Mouse (Mus musculus): ENCODE data around the gene Robo3. TPM values are rescaled to one million over a fixed set of nuclear protein-coding genes. Genes with fewer than 3 reads are reported as not detected.

Robo3 gene
- polyA plus RNA-seq, 1 experiment from 2014 or later: 120 TPM

DNA sequence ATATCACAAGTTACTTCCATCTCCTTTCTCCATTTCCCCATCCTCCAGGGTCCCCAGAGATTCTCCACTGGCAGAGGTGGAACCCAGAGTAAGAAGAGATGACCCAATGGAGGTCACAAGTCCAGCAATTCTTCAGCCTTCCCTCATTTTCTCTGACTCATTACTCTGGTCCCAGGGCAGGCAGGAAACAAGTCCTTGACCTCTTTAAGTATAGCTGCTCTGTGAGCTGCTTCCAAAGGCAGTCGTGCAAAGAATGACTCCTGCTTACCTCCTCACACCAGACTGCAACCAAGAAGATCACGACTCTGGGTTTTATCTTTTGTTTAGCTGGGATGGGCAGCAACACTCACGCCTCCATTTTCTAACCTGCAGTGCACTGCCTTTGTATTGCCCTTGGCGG is 2.6 kb upstream of the Robo3 start:
- Histone ChIP-seq H3K4me2 (replicated peaks; ENCODE audit: low read depth, low read length) (no peak overlapping the region), H3K27me3 (ENCODE audit: control insufficient read depth, insufficient read depth, low read length) (peaks cover 49% of the 10 kb centered on the region), H3K9me3 (ENCODE audit: control insufficient read depth, low read length) (no peaks in the 10 kb centered on the region), H3K4me3 (ENCODE audit: low read depth, low read length) (no peak overlapping the region), H3K4me1 (replicated peaks; ENCODE audit: control insufficient read depth, insufficient read depth, low read length) (peaks cover 5% of the 10 kb centered on the region), H3K36me3 (ENCODE audit: control insufficient read depth, insufficient read depth, low read length) (no peaks in the 10 kb centered on the region), H3K9ac (ENCODE audit: low read depth, low read length) (no peak overlapping the region), H3K27ac (ENCODE audit: low read depth, low read length) (no peak overlapping the region)
- DNase-seq (ENCODE audit: low spot score) (no peak), ATAC-seq (ENCODE audit: low FRiP score) (no peak)
- WGBS: 8% methylated on average over 4 of the region's 4 CpGs

GRCm38 (mm10) chr9:37434932-37435331 is 1.9 kb upstream of the Robo3 start:
- Histone ChIP-seq H3K4me3 (ENCODE audit: low read depth, low read length) (peak overlapping the region; percentile 4; the same call in 1 of the 2 replicates), H3K4me1 (replicated peaks; ENCODE audit: control insufficient read depth, insufficient read depth, low read length) (peaks cover 5% of the 10 kb centered on the region), H3K9me3 (ENCODE audit: control insufficient read depth, low read length) (no peaks in the 10 kb centered on the region), H3K27me3 (ENCODE audit: control insufficient read depth, insufficient read depth, low read length) (peaks cover 54% of the 10 kb centered on the region), H3K4me2 (replicated peaks; ENCODE audit: low read depth, low read length) (no peak overlapping the region; the same call in 1 of the 2 replicates), H3K9ac (ENCODE audit: low read depth, low read length) (no peak overlapping the region), H3K27ac (ENCODE audit: low read depth, low read length) (no peak overlapping the region), H3K36me3 (ENCODE audit: control insufficient read depth, insufficient read depth, low read length) (no peaks in the 10 kb centered on the region)
- WGBS: 0% methylated on average over 14 of the region's 14 CpGs
- ATAC-seq (ENCODE audit: low FRiP score) (no peak), DNase-seq (ENCODE audit: low spot score) (peak; percentile 38)

DNA sequence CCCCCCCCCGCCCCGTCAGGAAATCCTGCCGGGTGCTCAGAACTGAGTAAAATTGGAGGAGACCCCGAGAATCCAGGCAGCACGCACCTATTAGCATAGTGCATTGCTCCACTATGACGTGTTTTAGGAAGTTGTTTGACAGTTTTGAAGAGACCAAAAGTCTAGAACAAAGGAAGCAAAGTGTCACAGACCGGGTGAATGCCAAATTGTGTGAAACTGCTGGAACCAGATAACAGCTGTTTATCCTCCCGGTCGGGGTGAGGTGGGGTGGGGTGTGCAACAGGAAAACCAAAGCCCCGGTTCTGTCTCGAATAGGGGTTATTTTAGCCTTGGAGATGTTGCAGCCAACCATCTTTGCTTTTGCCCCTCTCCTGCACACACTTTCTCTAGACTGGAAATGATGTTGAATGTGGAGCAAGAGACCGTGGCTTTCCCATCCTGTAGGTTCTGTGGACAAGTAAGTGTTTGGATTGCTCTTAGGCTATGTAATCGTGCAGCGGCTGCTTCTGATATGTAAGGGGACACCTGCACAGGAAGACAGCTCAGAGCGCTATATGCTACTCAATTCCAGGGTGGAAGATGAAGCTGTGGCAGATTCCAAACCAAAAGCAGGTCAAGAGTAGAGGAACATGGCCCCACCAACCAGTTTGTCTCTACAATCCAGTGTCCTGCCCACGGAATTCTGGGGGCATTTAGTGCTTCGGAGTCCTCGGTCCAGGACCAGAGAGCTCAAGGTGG is 946 bp upstream of the Robo3 start:
- WGBS: 3% methylated on average over 18 of the region's 18 CpGs
- Histone ChIP-seq H3K36me3 (ENCODE audit: control insufficient read depth, insufficient read depth, low read length) (no peaks in the 10 kb centered on the region), H3K9ac (ENCODE audit: low read depth, low read length) (no peak overlapping the region), H3K27me3 (ENCODE audit: control insufficient read depth, insufficient read depth, low read length) (peaks cover 64% of the 10 kb centered on the region), H3K4me1 (replicated peaks; ENCODE audit: control insufficient read depth, insufficient read depth, low read length) (peaks cover 5% of the 10 kb centered on the region), H3K4me3 (ENCODE audit: low read depth, low read length) (peak overlapping the region; percentile 8; the same call in 1 of the 2 replicates), H3K27ac (ENCODE audit: low read depth, low read length) (peak overlapping the region; percentile 51; the same call in 1 of the 2 replicates), H3K4me2 (replicated peaks; ENCODE audit: low read depth, low read length) (peak overlapping the region; percentile 29), H3K9me3 (ENCODE audit: control insufficient read depth, low read length) (no peaks in the 10 kb centered on the region)
- ATAC-seq (ENCODE audit: low FRiP score) (no peak), DNase-seq (ENCODE audit: low spot score) (peak; percentile 40)

GRCm38 (mm10) chr9:37432026-37432666 is 900 bp downstream of the Robo3 start:
- H3K27ac ChIP-seq (ENCODE audit: low read depth, low read length): peak overlapping the region; percentile 68
- under 1% methylated on average over 16 of the region's 17 CpGs for WGBS

GRCm38 (mm10) chr9:37430582-37430981 is 2.5 kb downstream of the Robo3 start:
- Histone ChIP-seq H3K27ac (ENCODE audit: low read depth, low read length) (no peak overlapping the region), H3K36me3 (ENCODE audit: control insufficient read depth, insufficient read depth, low read length) (no peaks in the 10 kb centered on the region), H3K27me3 (ENCODE audit: control insufficient read depth, insufficient read depth, low read length) (peaks cover 64% of the 10 kb centered on the region), H3K9ac (ENCODE audit: low read depth, low read length) (no peak overlapping the region), H3K4me2 (replicated peaks; ENCODE audit: low read depth, low read length) (peak overlapping the region; percentile 19; the same call in 1 of the 2 replicates), H3K4me3 (ENCODE audit: low read depth, low read length) (no peak overlapping the region; the same call in 1 of the 2 replicates), H3K9me3 (ENCODE audit: control insufficient read depth, low read length) (no peaks in the 10 kb centered on the region), H3K4me1 (replicated peaks; ENCODE audit: control insufficient read depth, insufficient read depth, low read length) (peaks cover 5% of the 10 kb centered on the region)
- WGBS: 2% methylated on average over 12 of the region's 12 CpGs
- DNase-seq (ENCODE audit: low spot score): peak; percentile 96
- ATAC-seq (ENCODE audit: low FRiP score): peak; percentile 72

More at GRCm38 (mm10) chr9:37432026-37432666, 900 bp downstream of the Robo3 start:
- peaks cover 70% of the 10 kb centered on the region for H3K27me3 ChIP-seq (ENCODE audit: control insufficient read depth, insufficient read depth, low read length)
- H3K4me1 ChIP-seq (replicated peaks; ENCODE audit: control insufficient read depth, insufficient read depth, low read length): peaks cover 5% of the 10 kb centered on the region
- DNase-seq (ENCODE audit: low spot score) (peak; percentile 68), ATAC-seq (ENCODE audit: low FRiP score) (peak; percentile 51; the same call in 1 of the 2 replicates)
- H3K4me2 ChIP-seq (replicated peaks; ENCODE audit: low read depth, low read length): peak overlapping the region; percentile 45
- no peaks in the 10 kb centered on the region for H3K9me3 ChIP-seq (ENCODE audit: control insufficient read depth, low read length)
- H3K9ac ChIP-seq (ENCODE audit: low read depth, low read length): peak overlapping the region; percentile 53
- peak overlapping the region; percentile 37 for H3K4me3 ChIP-seq (ENCODE audit: low read depth, low read length)
- no peaks in the 10 kb centered on the region for H3K36me3 ChIP-seq (ENCODE audit: control insufficient read depth, insufficient read depth, low read length)

DNA sequence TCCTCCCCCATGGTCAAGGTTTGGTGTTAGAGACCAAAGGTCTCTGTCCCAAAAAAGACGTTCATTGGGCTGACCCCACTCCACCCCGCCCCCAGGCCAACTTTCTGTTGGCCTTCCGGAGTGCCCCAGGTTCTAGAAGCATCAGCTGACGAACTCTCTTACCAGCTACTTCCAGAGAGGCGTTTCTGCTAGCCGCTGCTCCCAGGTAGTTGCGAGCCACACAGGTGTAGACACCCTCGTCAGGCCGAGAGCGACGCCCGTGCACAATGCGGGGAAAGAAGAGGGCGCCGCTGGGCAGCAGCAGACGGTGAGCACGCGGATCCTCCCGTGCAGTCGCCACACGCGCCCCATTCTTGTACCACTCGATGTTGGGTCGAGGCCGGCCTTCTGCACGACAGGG is 3.7 kb downstream of the Robo3 start:
- H3K9ac ChIP-seq (ENCODE audit: low read depth, low read length): 0 out of 2 replicates have a peak overlapping the region, but pooled peaks have one; percentile 37

DNA sequence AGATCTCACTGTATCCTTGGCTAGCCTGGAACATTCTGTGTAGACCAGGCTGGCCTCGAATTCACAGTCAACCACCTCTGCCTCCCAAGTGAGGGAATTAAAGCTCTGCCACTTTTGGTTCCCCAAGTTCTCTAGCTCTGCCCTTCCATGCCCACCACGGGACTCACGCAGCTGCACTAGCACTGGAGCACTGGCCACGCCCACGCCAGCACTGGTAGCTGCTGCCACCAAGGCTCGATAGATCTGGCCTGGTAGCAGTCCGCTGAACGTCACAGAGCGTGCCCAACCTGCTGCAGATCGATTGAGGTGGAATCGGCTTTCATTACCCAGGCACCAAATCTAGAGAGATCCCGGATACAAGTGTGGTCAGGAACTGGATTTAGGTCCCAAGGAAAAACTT is 11.8 kb downstream of the Robo3 start:
- no peaks in the 10 kb centered on the region for H3K9me3 ChIP-seq (ENCODE audit: control insufficient read depth, low read length)
- no peak overlapping the region for H3K4me3 ChIP-seq (ENCODE audit: low read depth, low read length)

More for the DNA sequence above, 3.7 kb downstream of the Robo3 start:
- Histone ChIP-seq H3K27me3 (ENCODE audit: control insufficient read depth, insufficient read depth, low read length) (peaks cover 52% of the 10 kb centered on the region), H3K4me3 (ENCODE audit: low read depth, low read length) (peak overlapping the region; percentile 20; the same call in 1 of the 2 replicates), H3K4me1 (replicated peaks; ENCODE audit: control insufficient read depth, insufficient read depth, low read length) (peaks cover 5% of the 10 kb centered on the region), H3K27ac (ENCODE audit: low read depth, low read length) (no peak overlapping the region), H3K9me3 (ENCODE audit: control insufficient read depth, low read length) (no peaks in the 10 kb centered on the region), H3K4me2 (replicated peaks; ENCODE audit: low read depth, low read length) (peak overlapping the region; percentile 36), H3K36me3 (ENCODE audit: control insufficient read depth, insufficient read depth, low read length) (no peaks in the 10 kb centered on the region)
- DNase-seq (ENCODE audit: low spot score) (no peak), ATAC-seq (ENCODE audit: low FRiP score) (no peak)
- 21% methylated on average over 26 of the region's 26 CpGs for WGBS

GRCm38 (mm10) chr9:37420676-37421075 is 12.4 kb downstream of the Robo3 start:
- H3K9ac ChIP-seq (ENCODE audit: low read depth, low read length): no peak overlapping the region
- H3K27me3 ChIP-seq (ENCODE audit: control insufficient read depth, insufficient read depth, low read length): peaks cover 7% of the 10 kb centered on the region
- H3K4me3 ChIP-seq (ENCODE audit: low read depth, low read length): no peak overlapping the region
- H3K27ac ChIP-seq (ENCODE audit: low read depth, low read length): no peak overlapping the region
- peak; percentile 91 for ATAC-seq (ENCODE audit: low FRiP score)
- peak overlapping the region; percentile 44 for H3K4me2 ChIP-seq (replicated peaks; ENCODE audit: low read depth, low read length)
- WGBS: 1% methylated on average over 27 of the region's 27 CpGs
- no peaks in the 10 kb centered on the region for H3K36me3 ChIP-seq (ENCODE audit: control insufficient read depth, insufficient read depth, low read length)
- H3K4me1 ChIP-seq (replicated peaks; ENCODE audit: control insufficient read depth, insufficient read depth, low read length): no peaks in the 10 kb centered on the region
- DNase-seq (ENCODE audit: low spot score): peak; percentile 91
- no peaks in the 10 kb centered on the region for H3K9me3 ChIP-seq (ENCODE audit: control insufficient read depth, low read length)

More for the DNA sequence above, 11.8 kb downstream of the Robo3 start:
- H3K27me3 ChIP-seq (ENCODE audit: control insufficient read depth, insufficient read depth, low read length): peaks cover 7% of the 10 kb centered on the region
- WGBS: 27% methylated on average over 12 of the region's 12 CpGs
- no peak overlapping the region for H3K9ac ChIP-seq (ENCODE audit: low read depth, low read length)
- H3K27ac ChIP-seq (ENCODE audit: low read depth, low read length): no peak overlapping the region
- peak; percentile 41 for ATAC-seq (ENCODE audit: low FRiP score)
- no peaks in the 10 kb centered on the region for H3K36me3 ChIP-seq (ENCODE audit: control insufficient read depth, insufficient read depth, low read length)
- H3K4me1 ChIP-seq (replicated peaks; ENCODE audit: control insufficient read depth, insufficient read depth, low read length): no peaks in the 10 kb centered on the region
- H3K4me2 ChIP-seq (replicated peaks; ENCODE audit: low read depth, low read length): peak overlapping the region; percentile 44
- DNase-seq (ENCODE audit: low spot score): peak; percentile 27

All from hindbrain, embryonic 11.5 days (tissue).